Mouse (Mus musculus) CH12.LX (cell line): ENCODE results near the gene Wdr95. TPM values are rescaled to one million over a fixed set of nuclear protein-coding genes. Genes with fewer than 3 reads are reported as not detected.
A peak's percentile ranks its signal among the peaks of the same experiment; 100 is the strongest.

Experiments
- DNase-seq: peaks from one replicate; pipeline ENCODE4 v3.0.0-alpha.2; 2013; ENCODE audit errors: extremely low read depth
- H3K27ac ChIP-seq: 2 replicates; pipeline ENCODE4 v1.5.1; 2012; ENCODE audit warnings: low read depth, mild to moderate bottlenecking, control low read depth, moderate library complexity; ENCODE audit not compliant: insufficient read depth
- H3K27me3 ChIP-seq: replicated peaks from 2 replicates; pipeline ENCODE3; 2012; ENCODE audit warnings: inconsistent platforms
- H3K36me3 ChIP-seq, 2 experiments: replicated peaks in 1 of 2; 2 replicates each; pipeline versions ENCODE3 to v1.6.1; 2012; ENCODE audit warnings: inconsistent platforms in 1 of 2, low read length in 1 of 2, mild to moderate bottlenecking in 1 of 2, mixed read lengths in 1 of 2, moderate library complexity in 1 of 2; ENCODE audit not compliant: control insufficient read depth in 1 of 2, insufficient read depth in 1 of 2
- H3K4me1 ChIP-seq, 2 experiments: 2 replicates each; pipeline ENCODE4 v1.6.1; 2012; ENCODE audit warnings: inconsistent platforms in 1 of 2, moderate library complexity in 1 of 2; ENCODE audit not compliant: insufficient read depth in 2 of 2, control insufficient read depth in 1 of 2
- H3K4me2 ChIP-seq: 2 replicates; pipeline ENCODE4 v1.6.1; 2012; ENCODE audit warnings: low read depth, mild to moderate bottlenecking, control low read depth; ENCODE audit not compliant: poor library complexity, insufficient read depth, severe bottlenecking
- H3K4me3 ChIP-seq, 3 experiments: fragments of 150-350 bp in 1 of 3; sonication (generic) in 1 of 3; replicated peaks in 1 of 3; 2 replicates each; pipeline versions ENCODE3 to v1.5.1; 2011 to 2012; ENCODE audit warnings: low read depth in 2 of 3, low read length in 2 of 3, mild to moderate bottlenecking in 2 of 3, moderate library complexity in 2 of 3, control low read depth in 1 of 3, improper control_type of control experiment in 1 of 3, inconsistent platforms in 1 of 3, mixed read lengths in 1 of 3; ENCODE audit not compliant: poor library complexity in 1 of 3
- H3K79me2 ChIP-seq: replicated peaks from 2 replicates; pipeline ENCODE4 v1.6.1; 2012; ENCODE audit warnings: mild to moderate bottlenecking, moderate library complexity; ENCODE audit not compliant: control insufficient read depth, poor library complexity, insufficient read depth, severe bottlenecking; ENCODE audit errors: extremely low read depth
- H3K9ac ChIP-seq: 2 replicates; pipeline ENCODE4 v1.6.1; 2012; ENCODE audit warnings: low read depth, mild to moderate bottlenecking, control low read depth, moderate library complexity; ENCODE audit not compliant: insufficient read depth
- H3K9me3 ChIP-seq: replicated peaks from 2 replicates; pipeline ENCODE3; 2012; ENCODE audit warnings: low read length, inconsistent platforms, mixed read lengths
- BHLHE40 ChIP-seq: IDR thresholded peaks from 2 replicates; pipeline ENCODE4 v1.6.1; 2011; ENCODE audit warnings: mild to moderate bottlenecking, low read depth, low read length, improper control_type of control experiment
- CHD1 ChIP-seq: IDR thresholded peaks from 2 replicates; pipeline ENCODE4 v1.6.1; 2012; ENCODE audit warnings: low read depth, low read length, improper control_type of control experiment, inconsistent platforms
- CTCF ChIP-seq, 2 experiments: IDR thresholded peaks in 1 of 2; conservative IDR thresholded peaks in 1 of 2; 2 replicates each; pipeline ENCODE4 v1.5.1; 2011 to 2012; ENCODE audit warnings: low read depth in 2 of 2, low read length in 2 of 2, improper control_type of control experiment in 1 of 2, inconsistent platforms in 1 of 2, mild to moderate bottlenecking in 1 of 2, moderate library complexity in 1 of 2
- E2F4 ChIP-seq: IDR thresholded peaks from 2 replicates; pipeline ENCODE4 v1.6.1; 2011; ENCODE audit warnings: low read depth, low read length, improper control_type of control experiment; ENCODE audit not compliant: insufficient replicate concordance
- IRF4 ChIP-seq: IDR thresholded peaks from 2 replicates; pipeline ENCODE4 v1.6.1; 2014; ENCODE audit warnings: low read depth, mild to moderate bottlenecking, inconsistent platforms, low read length, improper control_type of control experiment
- JUN ChIP-seq: IDR thresholded peaks from 2 replicates; pipeline ENCODE4 v1.6.1; 2011; ENCODE audit warnings: low read depth, mild to moderate bottlenecking, low read length, improper control_type of control experiment, moderate library complexity; ENCODE audit not compliant: insufficient read depth
- JUND ChIP-seq: conservative IDR thresholded peaks from 2 replicates; pipeline ENCODE4 v1.6.1; 2011; ENCODE audit warnings: low read depth, low read length, improper control_type of control experiment
- MAX ChIP-seq: IDR thresholded peaks from 2 replicates; pipeline ENCODE4 v1.6.1; 2011; ENCODE audit warnings: low read length, improper control_type of control experiment
- MEF2A ChIP-seq: IDR thresholded peaks from 2 replicates; pipeline ENCODE4 v1.6.1; 2014; ENCODE audit warnings: low read depth, mild to moderate bottlenecking, inconsistent platforms, low read length, improper control_type of control experiment, borderline replicate concordance
- MXI1 ChIP-seq: IDR thresholded peaks from 2 replicates; pipeline ENCODE4 v1.6.1; 2011; ENCODE audit warnings: mild to moderate bottlenecking, low read depth, low read length, improper control_type of control experiment
- NELFE ChIP-seq: IDR thresholded peaks from 2 replicates; pipeline ENCODE4 v1.6.1; 2011; ENCODE audit warnings: low read depth, low read length, improper control_type of control experiment
- PAX5 ChIP-seq: IDR thresholded peaks from 2 replicates; pipeline ENCODE4 v1.6.1; 2012; ENCODE audit warnings: low read length, inconsistent platforms, mixed read lengths
- POLR2AphosphoS2 ChIP-seq: IDR thresholded peaks from 2 replicates; pipeline ENCODE4 v1.6.1; 2011; ENCODE audit warnings: low read depth, low read length, improper control_type of control experiment
- RAD21 ChIP-seq: IDR thresholded peaks from 2 replicates; pipeline ENCODE4 v1.6.1; 2011; ENCODE audit warnings: low read depth, mild to moderate bottlenecking, low read length, improper control_type of control experiment, moderate library complexity
- SIN3A ChIP-seq: IDR thresholded peaks from 2 replicates; pipeline ENCODE4 v1.6.1; 2012; ENCODE audit warnings: low read length, improper control_type of control experiment, inconsistent platforms
- SMC3 ChIP-seq: IDR thresholded peaks from 2 replicates; pipeline ENCODE4 v1.6.1; 2011; ENCODE audit warnings: low read depth, low read length, improper control_type of control experiment
- TBP ChIP-seq: conservative IDR thresholded peaks from 2 replicates; pipeline ENCODE4 v1.6.1; 2011; ENCODE audit warnings: low read depth, low read length, improper control_type of control experiment
- TCF12 ChIP-seq: IDR thresholded peaks from 2 replicates; pipeline ENCODE4 v1.6.1; 2014; ENCODE audit warnings: low read depth, mild to moderate bottlenecking, inconsistent platforms, low read length, improper control_type of control experiment
- USF1 ChIP-seq: IDR thresholded peaks from 2 replicates; pipeline ENCODE4 v1.6.1; 2014; ENCODE audit warnings: low read depth, mild to moderate bottlenecking, inconsistent platforms, low read length, improper control_type of control experiment
- ZC3H11A ChIP-seq: IDR thresholded peaks from 2 replicates; pipeline ENCODE4 v1.6.1; 2012; ENCODE audit warnings: low read depth, mild to moderate bottlenecking, inconsistent platforms, low read length, improper control_type of control experiment
- ZKSCAN1 ChIP-seq: IDR thresholded peaks from 2 replicates; pipeline ENCODE4 v1.6.1; 2012; ENCODE audit warnings: low read depth, inconsistent platforms, low read length, improper control_type of control experiment, borderline replicate concordance
- ZMIZ1 ChIP-seq: IDR thresholded peaks from 2 replicates; pipeline ENCODE4 v1.6.1; 2012; ENCODE audit warnings: low read depth, mild to moderate bottlenecking, inconsistent platforms, low read length, improper control_type of control experiment
- ZNF384 ChIP-seq: IDR thresholded peaks from 2 replicates; pipeline ENCODE4 v1.6.1; 2012; ENCODE audit warnings: low read depth, low read length, improper control_type of control experiment, inconsistent platforms
- dilution Hi-C: fragments of 300-500 bp; cut with MboI; formaldehyde crosslinking; loops from 2 replicates; pipeline ENCODE4 v1.14.3; 2020; ENCODE audit warnings: low sequenced_read_pairs; ENCODE audit not compliant: extremely low pct_unique_long_range_greater_than_20kb, extremely low pct_ligation_motif_present
- in situ Hi-C: fragments of 300-500 bp; cut with MboI; formaldehyde crosslinking; loops from 3 replicates; pipeline ENCODE4 v1.14.3; 2019; ENCODE audit warnings: low sequenced_read_pairs, low pct_ligation_motif_present, low pct_unique_long_range_greater_than_20kb, mixed read lengths
- polyA plus RNA-seq: library from polyadenylated mRNA; unstranded; fragments of >175 nt; gene quantifications from 2 replicates; pipeline ENCODE4 v1.2.1, GENCODE M21; 2012; ENCODE audit warnings: low read depth; ENCODE audit not compliant: insufficient read length
- total RNA-seq, 2 experiments: library from RNA; depleted of rRNA; stranded (reverse); fragments of 300-350 nt in 1 of 2; fragments of >200 nt in 1 of 2; gene quantifications; 2 replicates each; pipeline ENCODE4 v1.2.3; 2012 to 2014

Gene Wdr95
- total and polyA plus RNA-seq, 3 experiments, result not detected

DNA sequence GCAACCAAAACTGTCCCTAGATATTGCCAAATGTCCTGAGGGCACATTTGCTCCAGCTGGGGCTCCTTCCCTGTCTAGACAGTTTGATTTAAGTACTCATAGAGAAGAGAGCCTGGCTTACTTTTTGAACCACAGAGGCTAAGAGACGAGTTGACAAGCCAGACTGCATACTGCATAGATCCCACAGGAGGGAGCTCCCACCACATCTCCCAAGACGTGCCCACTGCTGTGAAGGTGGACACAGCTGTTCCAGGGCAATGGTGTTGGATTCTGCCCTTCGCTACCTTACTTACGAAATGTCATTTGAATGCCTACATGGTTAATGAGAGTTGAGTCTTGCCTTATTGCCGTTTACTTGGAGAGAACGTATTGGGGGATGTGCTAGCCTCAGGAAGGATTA, 113.9 kb downstream of the Wdr95 start:
- H3K27ac ChIP-seq, result peak overlapping the region; percentile 65; the same call in 1 of the 2 replicates
- H3K27me3 ChIP-seq, result no peaks in the 10 kb centered on the region
- H3K4me1 ChIP-seq, result peaks cover 0 to 17% of the 10 kb centered on the region in 2 experiments; a peak in 2 of 4 replicates
- peak; percentile 42 for DNase-seq
- peaks cover 6% of the 10 kb centered on the region for H3K79me2 ChIP-seq
- peak overlapping the region; percentile 86 for H3K4me2 ChIP-seq
- peaks cover 0 to 12% of the 10 kb centered on the region in 2 experiments for H3K36me3 ChIP-seq
- in situ Hi-C loops, result loop anchor here (5.0 kb wide), 1 partner anchor 35 kb away; the partner anchor contains the start of gene B3glct
- TF ChIP-seq CHD1 (no peak), NELFE (no peak), JUND (no peak), TBP (0 out of 2 replicates have a peak, but pooled peaks have one; percentile 5), SIN3A (no peak), PAX5 (no peak), ZC3H11A (no peak), JUN (no peak), MEF2A (no peak), SMC3 (peak; percentile 51), ZNF384 (no peak), POLR2AphosphoS2 (no peak), CTCF (conservative IDR thresholded peaks at IDR 0.05 in 1 of 2, IDR thresholded peaks at IDR 0.05 in 1 of 2; ENCODE audit: low read depth in 2 of 2, low read length in 2 of 2) (peak in 1 of 2 experiments; percentile 71; a peak in 2 of 4 replicates), E2F4 (no peak), IRF4 (0 out of 2 replicates have a peak, but pooled peaks have one; percentile 23), ZKSCAN1 (no peak), RAD21 (peak; percentile 63), MXI1 (peak; percentile 10; the same call in 1 of the 2 replicates), USF1 (no peak), ZMIZ1 (no peak), MAX (no peak), BHLHE40 (no peak), TCF12 (peak; percentile 19; the same call in 1 of the 2 replicates)
- dilution Hi-C loops, result no loop called here
- H3K9ac ChIP-seq, result peak overlapping the region; percentile 68
- H3K9me3 ChIP-seq, result no peaks in the 10 kb centered on the region
- peak overlapping the region; percentile 56 to 76 (median 68) for H3K4me3 ChIP-seq
